Mouse (Mus musculus): ENCODE measurements around the gene Olfr544. TPM values are rescaled to one million over a fixed set of nuclear protein-coding genes. Genes with fewer than 3 reads are reported as not detected.

Olfr544 gene
- polyA plus RNA-seq, 1 experiment from 2014 or later, result 0.23 TPM

- Histone ChIP-seq H3K9me3 (ENCODE audit: control insufficient read depth, low read length) (no peaks in the 10 kb centered on the region), H3K4me1 (replicated peaks; ENCODE audit: control insufficient read depth, insufficient read depth, low read length) (no peaks in the 10 kb centered on the region), H3K4me3 (ENCODE audit: low read depth, low read length) (no peak within 1 kb of the TSS), H3K27me3 (ENCODE audit: control insufficient read depth, insufficient read depth, low read length) (no peaks in the 10 kb centered on the region), H3K4me2 (replicated peaks; ENCODE audit: low read depth, low read length) (no peak within 1 kb of the TSS), H3K9ac (ENCODE audit: low read depth, low read length) (no peak within 1 kb of the TSS), H3K27ac (ENCODE audit: low read depth, low read length) (no peak within 1 kb of the TSS), H3K36me3 (ENCODE audit: control insufficient read depth, insufficient read depth, low read length) (no peaks in the 10 kb centered on the region)
- DNase-seq (ENCODE audit: low spot score) (no peak), ATAC-seq (ENCODE audit: low FRiP score) (no peak)
- WGBS, result 96% methylated on average over 4 of the region's 4 CpGs
Measured at GRCm38 (mm10) chr7:102481579-102481978, 6.5 kb downstream of the Olfr544 start, which contains the start of gene Olfr543. Olfr543 (minus strand) TSS chr7:102481679.

- 90% methylated on average over 4 of the region's 4 CpGs for WGBS
- H3K4me2 ChIP-seq (replicated peaks; ENCODE audit: low read depth, low read length), result no peak overlapping the region
Measured at GRCm38 (mm10) chr7:102480821-102481220, 7.3 kb downstream of the Olfr544 start.

GRCm38 (mm10) chr7:102479368-102480078 lies 8.6 kb downstream of the Olfr544 start:
- Histone ChIP-seq H3K36me3 (ENCODE audit: control insufficient read depth, insufficient read depth, low read length) (no peaks in the 10 kb centered on the region), H3K4me2 (replicated peaks; ENCODE audit: low read depth, low read length) (no peak overlapping the region), H3K27ac (ENCODE audit: low read depth, low read length) (no peak overlapping the region), H3K9me3 (ENCODE audit: control insufficient read depth, low read length) (no peaks in the 10 kb centered on the region), H3K9ac (ENCODE audit: low read depth, low read length) (no peak overlapping the region), H3K4me1 (replicated peaks; ENCODE audit: control insufficient read depth, insufficient read depth, low read length) (no peaks in the 10 kb centered on the region), H3K4me3 (ENCODE audit: low read depth, low read length) (no peak overlapping the region), H3K27me3 (ENCODE audit: control insufficient read depth, insufficient read depth, low read length) (no peaks in the 10 kb centered on the region)
- DNase-seq (ENCODE audit: low spot score) (no peak), ATAC-seq (ENCODE audit: low FRiP score) (no peak)
- 78% methylated on average over 5 of the region's 5 CpGs for WGBS

More at GRCm38 (mm10) chr7:102480821-102481220, 7.3 kb downstream of the Olfr544 start:
- Histone ChIP-seq H3K4me1 (replicated peaks; ENCODE audit: control insufficient read depth, insufficient read depth, low read length) (no peaks in the 10 kb centered on the region), H3K27me3 (ENCODE audit: control insufficient read depth, insufficient read depth, low read length) (no peaks in the 10 kb centered on the region), H3K4me3 (ENCODE audit: low read depth, low read length) (no peak overlapping the region), H3K27ac (ENCODE audit: low read depth, low read length) (no peak overlapping the region), H3K36me3 (ENCODE audit: control insufficient read depth, insufficient read depth, low read length) (no peaks in the 10 kb centered on the region), H3K9ac (ENCODE audit: low read depth, low read length) (no peak overlapping the region), H3K9me3 (ENCODE audit: control insufficient read depth, low read length) (no peaks in the 10 kb centered on the region)
- ATAC-seq (ENCODE audit: low FRiP score) (no peak), DNase-seq (ENCODE audit: low spot score) (no peak)

- no peaks in the 10 kb centered on the region for H3K27me3 ChIP-seq (ENCODE audit: control insufficient read depth, insufficient read depth, low read length)
- H3K27ac ChIP-seq (ENCODE audit: low read depth, low read length), result no peak overlapping the region
- DNase-seq (ENCODE audit: low spot score) (no peak), ATAC-seq (ENCODE audit: low FRiP score) (no peak)
- H3K4me2 ChIP-seq (replicated peaks; ENCODE audit: low read depth, low read length), result no peak overlapping the region
- H3K36me3 ChIP-seq (ENCODE audit: control insufficient read depth, insufficient read depth, low read length), result no peaks in the 10 kb centered on the region
- 82% methylated on average over 3 of the region's 3 CpGs for WGBS
- no peaks in the 10 kb centered on the region for H3K9me3 ChIP-seq (ENCODE audit: control insufficient read depth, low read length)
- H3K4me1 ChIP-seq (replicated peaks; ENCODE audit: control insufficient read depth, insufficient read depth, low read length), result no peaks in the 10 kb centered on the region
- no peak overlapping the region for H3K9ac ChIP-seq (ENCODE audit: low read depth, low read length)
- H3K4me3 ChIP-seq (ENCODE audit: low read depth, low read length), result no peak overlapping the region
Measured at GRCm38 (mm10) chr7:102478926-102479325, 9.2 kb downstream of the Olfr544 start.

GRCm38 (mm10) chr7:102478425-102478824 lies 9.7 kb downstream of the Olfr544 start:
- Histone ChIP-seq H3K4me3 (ENCODE audit: low read depth, low read length) (no peak overlapping the region), H3K9me3 (ENCODE audit: control insufficient read depth, low read length) (no peaks in the 10 kb centered on the region), H3K27me3 (ENCODE audit: control insufficient read depth, insufficient read depth, low read length) (no peaks in the 10 kb centered on the region), H3K4me1 (replicated peaks; ENCODE audit: control insufficient read depth, insufficient read depth, low read length) (no peaks in the 10 kb centered on the region), H3K9ac (ENCODE audit: low read depth, low read length) (no peak overlapping the region), H3K27ac (ENCODE audit: low read depth, low read length) (no peak overlapping the region), H3K36me3 (ENCODE audit: control insufficient read depth, insufficient read depth, low read length) (no peaks in the 10 kb centered on the region), H3K4me2 (replicated peaks; ENCODE audit: low read depth, low read length) (no peak overlapping the region)
- no peak for ATAC-seq (ENCODE audit: low FRiP score)
- DNase-seq (ENCODE audit: low spot score), result no peak
- 92% methylated on average over 4 of the region's 4 CpGs for WGBS

- H3K4me3 ChIP-seq (ENCODE audit: low read depth, low read length), result no peak overlapping the region
- WGBS, result 80% methylated on average over 11 of the region's 11 CpGs
- H3K4me1 ChIP-seq (replicated peaks; ENCODE audit: control insufficient read depth, insufficient read depth, low read length), result no peaks in the 10 kb centered on the region
- no peak overlapping the region for H3K4me2 ChIP-seq (replicated peaks; ENCODE audit: low read depth, low read length)
- no peaks in the 10 kb centered on the region for H3K9me3 ChIP-seq (ENCODE audit: control insufficient read depth, low read length)
- H3K9ac ChIP-seq (ENCODE audit: low read depth, low read length), result no peak overlapping the region
- no peaks in the 10 kb centered on the region for H3K36me3 ChIP-seq (ENCODE audit: control insufficient read depth, insufficient read depth, low read length)
- no peaks in the 10 kb centered on the region for H3K27me3 ChIP-seq (ENCODE audit: control insufficient read depth, insufficient read depth, low read length)
- no peak overlapping the region for H3K27ac ChIP-seq (ENCODE audit: low read depth, low read length)
- DNase-seq (ENCODE audit: low spot score), result no peak
- peak; percentile 25; the same call in 1 of the 2 replicates for ATAC-seq (ENCODE audit: low FRiP score)
Measured at GRCm38 (mm10) chr7:102477377-102477776, 10.7 kb downstream of the Olfr544 start.

GRCm38 (mm10) chr7:102476601-102477000 lies 11.5 kb downstream of the Olfr544 start:
- DNase-seq (ENCODE audit: low spot score) (no peak), ATAC-seq (ENCODE audit: low FRiP score) (no peak)
- WGBS, result 97% methylated on average over 5 of the region's 5 CpGs

GRCm38 (mm10) chr7:102472675-102473074 lies 15.4 kb downstream of the Olfr544 start:
- H3K4me1 ChIP-seq (replicated peaks; ENCODE audit: control insufficient read depth, insufficient read depth, low read length), result no peaks in the 10 kb centered on the region
- no peaks in the 10 kb centered on the region for H3K36me3 ChIP-seq (ENCODE audit: control insufficient read depth, insufficient read depth, low read length)
- no peak overlapping the region for H3K4me2 ChIP-seq (replicated peaks; ENCODE audit: low read depth, low read length)
- WGBS, result 77% methylated on average over 5 of the region's 5 CpGs
- H3K27me3 ChIP-seq (ENCODE audit: control insufficient read depth, insufficient read depth, low read length), result no peaks in the 10 kb centered on the region
- no peak overlapping the region for H3K27ac ChIP-seq (ENCODE audit: low read depth, low read length)
- H3K9me3 ChIP-seq (ENCODE audit: control insufficient read depth, low read length), result no peaks in the 10 kb centered on the region
- DNase-seq (ENCODE audit: low spot score) (no peak), ATAC-seq (ENCODE audit: low FRiP score) (no peak)
- no peak overlapping the region for H3K4me3 ChIP-seq (ENCODE audit: low read depth, low read length)
- no peak overlapping the region for H3K9ac ChIP-seq (ENCODE audit: low read depth, low read length)

More at GRCm38 (mm10) chr7:102476601-102477000, 11.5 kb downstream of the Olfr544 start:
- Histone ChIP-seq H3K9me3 (ENCODE audit: control insufficient read depth, low read length) (no peaks in the 10 kb centered on the region), H3K27ac (ENCODE audit: low read depth, low read length) (no peak overlapping the region), H3K36me3 (ENCODE audit: control insufficient read depth, insufficient read depth, low read length) (no peaks in the 10 kb centered on the region), H3K27me3 (ENCODE audit: control insufficient read depth, insufficient read depth, low read length) (no peaks in the 10 kb centered on the region), H3K9ac (ENCODE audit: low read depth, low read length) (no peak overlapping the region), H3K4me3 (ENCODE audit: low read depth, low read length) (no peak overlapping the region), H3K4me1 (replicated peaks; ENCODE audit: control insufficient read depth, insufficient read depth, low read length) (no peaks in the 10 kb centered on the region), H3K4me2 (replicated peaks; ENCODE audit: low read depth, low read length) (no peak overlapping the region)

GRCm38 (mm10) chr7:102467566-102467965 lies 20.5 kb downstream of the Olfr544 start:
- Histone ChIP-seq H3K9me3 (ENCODE audit: control insufficient read depth, low read length) (no peaks in the 10 kb centered on the region), H3K4me3 (ENCODE audit: low read depth, low read length) (no peak overlapping the region), H3K4me2 (replicated peaks; ENCODE audit: low read depth, low read length) (no peak overlapping the region), H3K27ac (ENCODE audit: low read depth, low read length) (no peak overlapping the region), H3K9ac (ENCODE audit: low read depth, low read length) (no peak overlapping the region), H3K4me1 (replicated peaks; ENCODE audit: control insufficient read depth, insufficient read depth, low read length) (no peaks in the 10 kb centered on the region), H3K36me3 (ENCODE audit: control insufficient read depth, insufficient read depth, low read length) (0 out of 2 replicates have a peak, but pooled peaks cover 13% of the 10 kb centered on the region), H3K27me3 (ENCODE audit: control insufficient read depth, insufficient read depth, low read length) (no peaks in the 10 kb centered on the region)
- DNase-seq (ENCODE audit: low spot score), result no peak
- 92% methylated on average over 8 of the region's 8 CpGs for WGBS
- no peak for ATAC-seq (ENCODE audit: low FRiP score)

Measured in hindbrain, embryonic 11.5 days (tissue).